Mouse (Mus musculus) megakaryocyte, embryonic 14.5 days (primary cell): ENCODE results near the gene Rap1a.

Experiments
- FLI1 ChIP-seq: IDR thresholded peaks from 2 replicates; pipeline ENCODE4 v1.6.1; 2012; ENCODE audit warnings: low read length, inconsistent platforms, mixed read lengths
- GATA1 ChIP-seq: IDR thresholded peaks from 3 replicates; pipeline ENCODE4 v1.6.1; 2012; ENCODE audit warnings: mixed read lengths, low read length, inconsistent platforms, borderline replicate concordance

- TF ChIP-seq GATA1: no peak
- no peak for TF ChIP-seq FLI1
Measured at GRCm38 (mm10) chr3:105760063-105760462, 41.1 kb downstream of the Rap1a start.
